ENCODE assay signal across 8 mouse cellular contexts in genomic region chr6:135011048-135011733, GRCm38 (mm10). TPM values are rescaled to one million over a fixed set of nuclear protein-coding genes. Genes with fewer than 3 reads are reported as not detected.
DNase-seq lines count a peak whose midpoint lies in the region; ATAC-seq lines count a peak whose summit lies in the region.

Ddx47 (plus strand) TSS chr6:135011612.

- ATAC-seq in inflammation-experienced regulatory T-cells, adult 6 months: peak; percentile 100
- peak; percentile 95 for ATAC-seq in megakaryocyte-erythroid progenitor cell, adult 5-6 weeks (replicated peaks; ENCODE audit: low FRiP score, low TSS enrichment, poor library complexity, severe bottlenecking)

- DNase-seq in adrenal gland, adult (ENCODE audit: inconsistent age in 2 of 2, low spot score in 1 of 2): peak; percentile 94 to 98
- DNase-seq in embryo, embryonic 10.5 days (ENCODE audit: low spot score): peak; percentile 98
- peak; percentile 94 for DNase-seq in gastrocnemius, postnatal 14 days
- peak; percentile 93 to 96 for DNase-seq in left cerebral cortex, postnatal 10 days (ENCODE audit: extremely low spot score in 1 of 2, low spot score in 2 of 2)
- DNase-seq in right cerebral cortex, postnatal 25 days: peak; percentile 92
- DNase-seq in urinary bladder, postnatal 4 days (ENCODE audit: low spot score in 2 of 2): peak; percentile 87 to 94

- intact Hi-C loops in gastrocnemius, postnatal 14 days (cut with DNase I; ENCODE audit: low total_unique reads): no loop called here
- intact Hi-C loops in left cerebral cortex, postnatal 10 days (cut with DNase I): no loop called here

RNA-seq across cellular contexts. Expression of gene Ddx47, which starts in this region (rescaled TPM):
- 10 to 100 TPM; 30.2 to 33.0 TPM for total RNA-seq in gastrocnemius, postnatal 14 days (2021)
- 100 to 1,000 TPM; 133 to 189 (median 188) TPM for polyA plus RNA-seq in inflammation-experienced regulatory T-cells, adult 6 months (2017; shearing (Covaris generic))
- total RNA-seq in left cerebral cortex, postnatal 10 days (2021): 10 to 100 TPM; 51.6 to 53.7 TPM
- 87.5 and 108 TPM in 2 replicates for total RNA-seq in megakaryocyte-erythroid progenitor cell, adult 5-6 weeks (2014; fragmentation: Nextera tagmentation)
- total RNA-seq in megakaryocyte-erythroid progenitor cell, adult 5-6 weeks (2017): 135 and 173 TPM in 2 replicates

Comparison
In these comparisons a context has a peak if more than half of its experiments do, and no peak if none do; other contexts are left out.
1. Peak in every context shown above with its lines: DNase-seq and ATAC-seq.